Mouse (Mus musculus) liver, embryonic 13.5 days (tissue): ENCODE measurements around the gene Capzb. TPM values are rescaled to one million over a fixed set of nuclear protein-coding genes. Genes with fewer than 3 reads are reported as not detected.
A peak's percentile ranks its signal among the peaks of the same experiment; 100 is the strongest.

ENCODE experiments used
- ATAC-seq: fragments of 200-750 bp; cut with Nextera tagmentation; 2 replicates; pipeline ENCODE4 v1.8.0; 2017; ENCODE audit warnings: low read depth, mild to moderate bottlenecking, moderate number of reproducible peaks, moderate library complexity
- DNase-seq: peaks from one replicate; pipeline ENCODE4 v3.0.0; 2022
- H3K27ac ChIP-seq: fragments of 300-500 bp; sonication (generic); 2 replicates; pipeline ENCODE4 v1.5.1; 2015; ENCODE audit warnings: moderate library complexity, mild to moderate bottlenecking, inconsistent platforms
- H3K27me3 ChIP-seq: fragments of 300-500 bp; sonication (generic); 2 replicates; pipeline ENCODE4 v1.6.1; 2015; ENCODE audit warnings: mild to moderate bottlenecking, inconsistent platforms
- H3K36me3 ChIP-seq: fragments of 300-500 bp; sonication (generic); 2 replicates; pipeline ENCODE4 v1.6.1; 2015; ENCODE audit warnings: mild to moderate bottlenecking, inconsistent platforms
- H3K4me1 ChIP-seq: fragments of 300-500 bp; sonication (generic); replicated peaks from 2 replicates; pipeline ENCODE4 v1.6.1; 2015; ENCODE audit warnings: inconsistent platforms
- H3K4me2 ChIP-seq: fragments of 300-500 bp; sonication (generic); 2 replicates; pipeline ENCODE4 v1.6.1; 2015; ENCODE audit warnings: inconsistent platforms, mild to moderate bottlenecking, moderate library complexity
- H3K4me3 ChIP-seq: fragments of 300-500 bp; sonication (generic); replicated peaks from 2 replicates; pipeline ENCODE4 v1.5.1; 2015; ENCODE audit warnings: mild to moderate bottlenecking, inconsistent platforms
- H3K9ac ChIP-seq: fragments of 300-500 bp; sonication (generic); 2 replicates; pipeline ENCODE4 v1.6.1; 2015; ENCODE audit warnings: mild to moderate bottlenecking, inconsistent platforms
- H3K9me3 ChIP-seq: fragments of 300-500 bp; sonication (generic); replicated peaks from 2 replicates; pipeline ENCODE4 v1.6.1; 2016; ENCODE audit warnings: inconsistent platforms
- WGBS: fragments of 180-500 bp; shearing (Covaris S2); methylation state at CpG from one replicate; pipeline ENCODE4 v1.1.7; 2015; ENCODE audit not compliant: insufficient replicate concordance; 5-methylcytosine and 5-hydroxymethylcytosine counted together
- polyA plus RNA-seq: library from polyadenylated mRNA; unstranded; fragments of >200 nt; fragmentation: Nextera tagmentation; extraction: Ambion mirVana; gene quantifications from 2 replicates; pipeline ENCODE4 v1.2.1, GENCODE M21; 2015

The Capzb gene
- polyA plus RNA-seq, 1 experiment from 2014 or later = 173 TPM

GRCm38 (mm10) chr4:139298671-139299366, 106.1 kb downstream of the Capzb start:
- no peak for DNase-seq
- no peak overlapping the region for H3K9ac ChIP-seq

DNA sequence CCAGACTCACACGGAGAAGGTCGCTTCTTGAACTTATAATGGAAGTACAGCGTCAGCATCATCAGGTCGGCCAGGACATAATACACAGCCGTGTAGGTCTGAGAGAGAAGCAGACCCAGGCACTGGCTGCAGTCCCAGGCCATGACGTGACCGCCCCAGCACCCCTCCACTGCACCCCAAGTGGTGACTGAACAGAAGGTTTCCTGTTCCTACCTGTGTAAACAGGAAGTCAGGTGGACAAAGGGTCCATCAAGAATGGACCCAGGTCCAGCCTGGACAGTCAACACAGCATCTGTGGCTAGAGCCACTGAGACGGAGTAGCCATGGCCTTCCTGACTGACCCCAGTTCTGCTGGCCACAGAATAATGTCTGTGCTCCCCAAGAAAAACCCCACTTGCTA, 109.1 kb downstream of the Capzb start:
- Histone ChIP-seq H3K4me3 (no peak overlapping the region), H3K4me2 (no peak overlapping the region), H3K36me3 (peaks cover 9% of the 10 kb centered on the region; the same call in 1 of the 2 replicates), H3K9ac (no peak overlapping the region), H3K4me1 (peaks cover 8% of the 10 kb centered on the region), H3K9me3 (no peaks in the 10 kb centered on the region), H3K27me3 (no peaks in the 10 kb centered on the region), H3K27ac (no peak overlapping the region)
- DNase-seq (no peak), ATAC-seq (peak; percentile 29)
- 83% methylated on average over 8 of the region's 8 CpGs for WGBS

More at GRCm38 (mm10) chr4:139298671-139299366, 106.1 kb downstream of the Capzb start:
- peak; percentile 29; the same call in 1 of the 2 replicates for ATAC-seq
- H3K9me3 ChIP-seq = no peaks in the 10 kb centered on the region
- H3K27ac ChIP-seq = no peak overlapping the region
- peaks cover 4% of the 10 kb centered on the region for H3K4me1 ChIP-seq
- H3K36me3 ChIP-seq = peaks cover 9% of the 10 kb centered on the region; the same call in 1 of the 2 replicates
- H3K4me2 ChIP-seq = no peak overlapping the region
- WGBS = 72% methylated on average over 12 of the region's 12 CpGs
- no peaks in the 10 kb centered on the region for H3K27me3 ChIP-seq
- no peak overlapping the region for H3K4me3 ChIP-seq

DNA sequence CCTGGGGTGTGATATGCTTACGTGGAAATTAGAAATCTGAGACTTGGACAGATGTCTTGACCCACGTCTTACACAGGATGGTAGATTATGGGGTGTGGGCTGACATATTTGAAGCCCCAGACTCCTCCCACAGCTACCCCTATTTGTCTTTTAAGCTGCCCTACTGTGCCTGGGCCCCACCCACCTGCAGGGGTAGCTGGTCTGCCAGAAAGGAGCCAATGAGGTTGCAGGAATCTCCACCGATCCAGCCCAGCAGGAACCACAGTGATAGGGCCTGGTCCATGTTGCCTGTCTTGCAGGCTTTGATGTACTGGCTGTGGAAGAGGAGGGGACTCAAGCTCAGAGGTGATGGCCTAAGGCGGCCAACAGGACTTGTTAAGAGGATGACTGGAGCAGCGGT, 109.5 kb downstream of the Capzb start:
- Histone ChIP-seq H3K27ac (no peak overlapping the region), H3K27me3 (no peaks in the 10 kb centered on the region), H3K4me3 (no peak overlapping the region), H3K36me3 (peaks cover 9% of the 10 kb centered on the region; the same call in 1 of the 2 replicates), H3K4me1 (peaks cover 8% of the 10 kb centered on the region), H3K4me2 (no peak overlapping the region), H3K9ac (no peak overlapping the region), H3K9me3 (no peaks in the 10 kb centered on the region)
- WGBS = 60% methylated on average over 5 of the region's 5 CpGs
- ATAC-seq = no peak
- DNase-seq = no peak

DNA sequence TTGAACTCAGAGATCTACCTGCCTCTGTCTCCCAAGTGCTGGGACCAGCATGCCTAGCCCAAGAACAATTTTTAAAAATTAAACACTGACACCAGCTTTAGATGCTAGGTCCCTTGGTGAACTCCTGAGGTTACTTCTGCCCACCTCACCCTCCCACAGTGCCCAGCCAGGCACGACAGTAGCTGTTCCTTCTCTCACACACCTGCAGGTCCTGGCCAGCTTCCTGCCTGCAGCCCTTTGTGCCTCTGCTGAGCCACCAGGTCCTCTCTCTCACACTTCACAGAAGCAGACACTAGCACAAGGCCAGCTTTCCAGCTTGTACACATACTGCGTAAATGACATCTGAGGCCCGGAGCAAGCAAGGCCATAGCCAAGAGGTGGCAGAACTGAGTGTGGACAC, 112.8 kb downstream of the Capzb start:
- Histone ChIP-seq H3K36me3 (peaks cover 6% of the 10 kb centered on the region; the same call in 1 of the 2 replicates), H3K9me3 (no peaks in the 10 kb centered on the region), H3K4me1 (peaks cover 26% of the 10 kb centered on the region), H3K4me3 (no peak overlapping the region), H3K4me2 (no peak overlapping the region), H3K9ac (no peak overlapping the region), H3K27ac (no peak overlapping the region), H3K27me3 (no peaks in the 10 kb centered on the region)
- WGBS = 83% methylated on average over 3 of the region's 3 CpGs
- DNase-seq (no peak), ATAC-seq (no peak)

- DNase-seq = no peak
- Histone ChIP-seq H3K36me3 (no peaks in the 10 kb centered on the region), H3K4me3 (no peak overlapping the region), H3K27ac (no peak overlapping the region), H3K4me1 (peaks cover 41% of the 10 kb centered on the region), H3K4me2 (no peak overlapping the region), H3K9me3 (no peaks in the 10 kb centered on the region), H3K9ac (no peak overlapping the region), H3K27me3 (0 out of 2 replicates have a peak, but pooled peaks cover 4% of the 10 kb centered on the region)
- no peak for ATAC-seq
- 45% methylated on average over 5 of the region's 5 CpGs for WGBS
Measured at GRCm38 (mm10) chr4:139307916-139308315, 115.2 kb downstream of the Capzb start.

DNA sequence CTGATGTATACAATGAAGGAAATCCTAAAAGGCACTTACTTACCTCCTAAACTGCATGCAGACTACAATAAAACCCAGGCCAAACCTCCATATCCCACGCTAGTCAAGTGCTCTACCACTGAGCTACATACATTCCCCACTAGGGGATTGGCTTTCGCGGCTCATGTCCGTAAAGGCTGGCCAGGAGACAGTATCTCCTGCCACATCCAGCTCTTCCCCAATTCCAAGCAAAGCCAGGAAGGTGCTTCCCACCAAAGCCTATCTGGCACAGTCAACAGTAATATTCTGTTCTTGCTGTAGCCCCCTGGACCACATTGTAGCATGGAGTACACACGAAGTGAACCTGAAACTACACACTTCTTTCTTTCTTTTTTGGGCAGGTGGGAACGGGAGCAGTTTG, 117.0 kb downstream of the Capzb start:
- ATAC-seq = no peak
- DNase-seq = no peak
- Histone ChIP-seq H3K9me3 (no peaks in the 10 kb centered on the region), H3K4me1 (peaks cover 41% of the 10 kb centered on the region), H3K4me3 (peak overlapping the region; percentile 88), H3K36me3 (peaks cover 3% of the 10 kb centered on the region; the same call in 1 of the 2 replicates), H3K27me3 (0 out of 2 replicates have a peak, but pooled peaks cover 4% of the 10 kb centered on the region), H3K9ac (peak overlapping the region; percentile 90), H3K27ac (no peak overlapping the region), H3K4me2 (peak overlapping the region; percentile 100)
- WGBS = 37% methylated on average over 6 of the region's 6 CpGs

DNA sequence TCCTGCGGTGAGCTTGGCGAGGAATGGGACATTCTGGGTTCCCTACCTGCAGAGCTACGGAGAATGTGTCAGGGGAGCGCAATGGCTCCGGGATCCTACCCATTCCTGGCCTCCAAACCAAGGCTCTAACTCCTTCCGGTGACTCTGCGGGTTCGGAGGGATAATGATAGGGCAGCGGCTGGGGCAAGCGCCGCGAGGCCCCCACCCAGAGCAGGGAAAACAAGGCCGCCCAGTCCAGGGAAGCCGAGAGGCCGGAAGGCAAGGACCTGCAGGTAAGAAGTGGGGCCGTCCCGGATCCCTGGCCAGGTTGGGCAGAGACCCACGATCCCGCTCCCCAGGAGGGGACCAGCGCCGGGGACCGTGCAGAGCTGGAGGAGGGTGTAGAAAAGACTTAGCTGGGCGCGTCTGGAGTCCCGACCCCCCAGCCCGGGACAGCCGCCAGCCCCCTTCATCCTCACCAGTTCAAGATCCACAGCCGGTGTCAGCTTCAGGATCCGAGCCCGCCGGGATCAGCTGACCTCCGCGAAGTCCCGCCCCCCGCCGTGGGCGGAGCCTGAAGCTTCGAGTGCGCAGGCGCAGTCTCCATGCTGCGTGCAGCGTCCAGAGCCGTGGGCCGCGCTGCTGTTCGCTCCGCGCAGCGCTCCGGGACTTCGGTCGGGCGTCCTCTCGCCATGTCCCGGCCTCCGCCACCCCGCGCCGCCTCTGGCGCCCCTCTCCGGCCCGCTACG, 117.6 kb downstream of the Capzb start, which contains the start of the genes Pqlc2 and Akr7a5:
Gene Pqlc2 (minus strand): TSS at position 538 of the 728 bp plus-strand sequence.
Gene Akr7a5 (plus strand): TSS at position 574 of the 728 bp plus-strand sequence.
- peak within 1 kb of the TSS; percentile 100 for H3K4me2 ChIP-seq
- peak within 1 kb of the TSS; percentile 90 for H3K9ac ChIP-seq
- DNase-seq (peak; percentile 98), ATAC-seq (peak; percentile 86)
- peak within 1 kb of the TSS; percentile 88 for H3K4me3 ChIP-seq
- peak within 1 kb of the TSS; percentile 69 for H3K27ac ChIP-seq
- H3K36me3 ChIP-seq = peaks cover 9% of the 10 kb centered on the region
- H3K27me3 ChIP-seq = 0 out of 2 replicates have a peak, but pooled peaks cover 4% of the 10 kb centered on the region
- H3K9me3 ChIP-seq = no peaks in the 10 kb centered on the region
- under 1% methylated on average over 63 of the region's 63 CpGs for WGBS
- H3K4me1 ChIP-seq = peaks cover 41% of the 10 kb centered on the region

DNA sequence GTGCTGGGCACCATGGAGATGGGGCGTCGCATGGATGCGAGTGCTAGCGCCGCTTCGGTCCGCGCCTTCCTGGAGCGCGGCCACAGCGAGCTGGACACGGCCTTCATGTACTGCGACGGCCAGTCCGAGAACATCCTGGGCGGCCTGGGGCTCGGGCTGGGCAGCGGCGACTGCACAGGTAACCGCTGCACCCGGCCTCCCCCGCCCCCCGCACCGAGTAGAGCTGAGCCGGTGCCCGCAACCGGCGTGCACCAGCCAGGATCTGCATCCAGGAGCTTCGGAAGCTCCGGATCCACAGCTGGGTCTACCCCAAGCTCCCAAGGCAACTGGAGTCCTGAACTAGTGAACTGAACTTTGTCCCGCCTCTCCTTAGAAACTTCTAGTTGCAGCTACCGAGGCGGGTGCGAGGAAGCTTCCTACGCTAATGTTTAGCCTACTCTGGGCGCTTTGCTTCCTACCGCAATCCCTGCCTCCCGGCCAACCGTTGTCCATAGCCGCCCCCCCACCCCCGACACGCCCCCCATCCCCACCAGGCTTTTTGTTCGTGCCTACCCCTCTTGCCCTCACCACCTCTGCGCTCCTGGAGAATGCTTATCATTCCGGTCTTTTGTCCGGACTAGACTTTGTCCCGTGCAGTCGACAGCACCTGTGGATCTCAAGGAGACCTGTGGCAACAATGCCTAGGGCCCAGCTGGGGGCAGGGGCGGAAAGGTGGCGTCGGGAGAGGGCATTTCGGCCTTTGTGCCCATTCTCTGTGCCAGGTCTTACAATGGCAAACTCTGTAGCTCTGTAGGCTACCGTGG, 118.4 kb downstream of the Capzb start:
- DNase-seq (no peak), ATAC-seq (peak; percentile 57)
- H3K4me3 ChIP-seq = peak overlapping the region; percentile 88

DNA sequence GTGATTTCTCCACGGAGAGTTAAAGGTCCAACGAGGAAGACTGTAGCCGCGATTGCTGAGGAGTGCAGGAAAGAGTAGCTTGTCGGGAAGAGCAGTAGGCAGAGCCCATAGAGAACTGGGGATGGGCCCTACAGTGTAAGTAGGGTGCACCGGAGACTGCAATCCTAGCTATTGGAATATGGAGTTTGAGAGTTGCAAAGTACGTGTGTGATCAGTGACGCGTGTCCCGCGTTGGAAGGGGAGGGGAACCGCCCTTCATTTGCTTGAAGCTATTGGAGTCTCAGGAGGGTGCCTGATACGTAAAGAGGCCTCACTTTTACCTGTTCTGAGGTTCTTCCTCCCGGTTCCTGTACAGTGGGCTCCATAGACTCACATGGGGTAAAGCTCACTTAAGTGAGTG, 119.0 kb downstream of the Capzb start:
- Histone ChIP-seq H3K27me3 (0 out of 2 replicates have a peak, but pooled peaks cover 4% of the 10 kb centered on the region), H3K36me3 (peaks cover 11% of the 10 kb centered on the region), H3K9ac (peak overlapping the region; percentile 90), H3K4me3 (peak overlapping the region; percentile 88), H3K4me1 (peaks cover 38% of the 10 kb centered on the region), H3K9me3 (no peaks in the 10 kb centered on the region), H3K27ac (no peak overlapping the region), H3K4me2 (peak overlapping the region; percentile 100)
- DNase-seq (no peak), ATAC-seq (no peak)
- 25% methylated on average over 14 of the region's 14 CpGs for WGBS

More for the DNA sequence above, 118.4 kb downstream of the Capzb start:
- peaks cover 41% of the 10 kb centered on the region for H3K4me1 ChIP-seq
- H3K27me3 ChIP-seq = 0 out of 2 replicates have a peak, but pooled peaks cover 4% of the 10 kb centered on the region
- peak overlapping the region; percentile 90 for H3K9ac ChIP-seq
- H3K4me2 ChIP-seq = peak overlapping the region; percentile 100
- H3K9me3 ChIP-seq = no peaks in the 10 kb centered on the region
- peak overlapping the region; percentile 53 for H3K27ac ChIP-seq
- 1% methylated on average over 53 of the region's 53 CpGs for WGBS
- H3K36me3 ChIP-seq = peaks cover 11% of the 10 kb centered on the region

DNA sequence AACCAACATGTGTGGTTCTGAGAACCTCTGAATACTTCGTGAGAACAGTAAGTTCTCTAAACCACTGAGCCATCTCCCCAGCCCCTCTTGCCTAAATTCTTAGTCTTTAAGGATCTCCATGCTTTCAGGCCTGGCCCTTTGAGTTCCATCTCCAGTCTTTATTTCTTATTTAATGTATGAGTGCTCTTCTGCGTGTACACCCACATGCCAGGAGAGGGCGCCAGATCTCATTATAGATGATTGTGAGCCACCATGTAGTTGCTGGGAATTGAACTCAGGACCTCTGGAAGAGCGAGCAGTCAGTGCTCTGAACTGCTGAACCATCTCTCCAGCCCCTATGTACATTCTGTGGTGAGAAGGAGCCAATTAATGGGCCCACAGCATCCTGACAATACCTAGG, 119.9 kb downstream of the Capzb start:
- 36% methylated on average over 4 of the region's 4 CpGs for WGBS
- no peak for ATAC-seq
- Histone ChIP-seq H3K4me3 (no peak overlapping the region), H3K4me1 (peaks cover 38% of the 10 kb centered on the region), H3K36me3 (peaks cover 11% of the 10 kb centered on the region), H3K27me3 (0 out of 2 replicates have a peak, but pooled peaks cover 4% of the 10 kb centered on the region), H3K27ac (no peak overlapping the region), H3K9ac (no peak overlapping the region), H3K9me3 (no peaks in the 10 kb centered on the region), H3K4me2 (no peak overlapping the region)
- DNase-seq = no peak
